Mouse (Mus musculus) lung, postnatal 0 days (tissue): Measurements from ENCODE around the gene Znrd1.

ENCODE experiments used
- CTCF ChIP-seq: IDR thresholded peaks from 2 replicates; pipeline ENCODE4 v1.5.1; 2016; ENCODE audit warnings: antibody characterized with exemption, mild to moderate bottlenecking
- EP300 ChIP-seq: IDR thresholded peaks from 2 replicates; pipeline ENCODE4 v1.6.1; 2016; ENCODE audit warnings: antibody characterized with exemption, mild to moderate bottlenecking, control low read depth

GRCm38 (mm10) chr17:36995448-36995847 is 37.1 kb upstream of the Znrd1 start:
- TF ChIP-seq CTCF, result no peak
- TF ChIP-seq EP300, result no peak
